ENCODE assay signal across 10 mouse cellular contexts in genomic region chr19:57104171-57104748, GRCm38 (mm10).
A peak's percentile ranks its signal among the peaks of the same experiment; 100 is the strongest.
DNase-seq lines count a peak whose midpoint lies in the region; ATAC-seq lines count a peak whose summit lies in the region.
"Had no signal": no experiment of that assay in that cellular context is flagged by ENCODE, and none has a peak within 500 bp of the region (broad histone marks: within the 10 kb centered on the region; RNA-seq: fewer than 3 reads in every experiment).

No protein-coding gene starts in this region.

- DNase-seq in heart, postnatal 25 days (ENCODE audit: low spot score): no peak
- DNase-seq in midbrain, embryonic 10.5 days (ENCODE audit: low spot score): no peak
- DNase-seq in intestine, embryonic 14.5 days (ENCODE audit: low spot score): no peak
- DNase-seq in urinary bladder, postnatal 14 days (ENCODE audit: low spot score): no peak
- DNase-seq in left cerebral cortex, adult 8-10 months (ENCODE audit: low spot score in 2 of 2): no peak
- DNase-seq in adrenal gland, postnatal 14 days: no peak
- DNase-seq: layer of hippocampus, adult 9-11 months; right cerebral cortex, postnatal 25 days had no signal

- peak overlapping the region; percentile 80 for H3K27ac ChIP-seq in heart, embryonic 15.5 days
- H3K27ac ChIP-seq in midbrain, embryonic 16.5 days (ENCODE audit: low read length): peak overlapping the region; percentile 51; the same call in 1 of the 2 replicates
- H3K27ac ChIP-seq in midbrain, embryonic 10.5 days (replicated peaks): no peak overlapping the region
- peak overlapping the region; percentile 75; the same call in 1 of the 2 replicates for H3K27ac ChIP-seq in intestine, embryonic 14.5 days (ENCODE audit: low read depth)

- no peaks in the 10 kb centered on the region for H3K9me3 ChIP-seq in heart, embryonic 15.5 days (replicated peaks)
- no peaks in the 10 kb centered on the region for H3K9me3 ChIP-seq in midbrain, embryonic 16.5 days (replicated peaks; ENCODE audit: control insufficient read depth, low read length, poor library complexity, severe bottlenecking)
- H3K9me3 ChIP-seq in midbrain, embryonic 10.5 days (replicated peaks): no peaks in the 10 kb centered on the region
- H3K9me3 ChIP-seq in intestine, embryonic 14.5 days (ENCODE audit: control insufficient read depth, low read length): no peaks in the 10 kb centered on the region

- intact Hi-C loops in heart, postnatal 25 days (cut with DNase I): no loop called here

- no peak overlapping the region for H3K4me2 ChIP-seq in heart, embryonic 15.5 days
- H3K4me2 ChIP-seq in midbrain, embryonic 16.5 days (ENCODE audit: low read length): no peak overlapping the region
- no peak overlapping the region for H3K4me2 ChIP-seq in intestine, embryonic 14.5 days (ENCODE audit: low read length)

- no peak overlapping the region for H3K9ac ChIP-seq in heart, embryonic 15.5 days
- no peak overlapping the region for H3K9ac ChIP-seq in midbrain, embryonic 16.5 days (ENCODE audit: low read depth, low read length)
- no peak overlapping the region for H3K9ac ChIP-seq in intestine, embryonic 14.5 days (ENCODE audit: low read length)

- H3K27me3 ChIP-seq in heart, embryonic 15.5 days: no peaks in the 10 kb centered on the region
- no peaks in the 10 kb centered on the region for H3K27me3 ChIP-seq in midbrain, embryonic 16.5 days (ENCODE audit: control insufficient read depth, insufficient read depth, low read depth, low read length)
- no peaks in the 10 kb centered on the region for H3K27me3 ChIP-seq in midbrain, embryonic 10.5 days (ENCODE audit: low read depth, poor library complexity, severe bottlenecking)
- H3K27me3 ChIP-seq in intestine, embryonic 14.5 days (replicated peaks; ENCODE audit: control insufficient read depth, insufficient read depth, low read length): no peaks in the 10 kb centered on the region

- WGBS in heart, embryonic 15.5 days: 45% methylated on average over 5 of the region's 5 CpGs
- 58% methylated on average over 5 of the region's 5 CpGs for WGBS in midbrain, embryonic 16.5 days
- 69% methylated on average over 5 of the region's 5 CpGs for WGBS in midbrain, embryonic 10.5 days
- WGBS in intestine, embryonic 14.5 days: 72% methylated on average over 5 of the region's 5 CpGs

- no peak overlapping the region for H3K4me3 ChIP-seq in heart, embryonic 15.5 days
- no peak overlapping the region for H3K4me3 ChIP-seq in midbrain, embryonic 16.5 days (ENCODE audit: low read depth, low read length)
- H3K4me3 ChIP-seq in midbrain, embryonic 10.5 days: no peak overlapping the region
- H3K4me3 ChIP-seq in intestine, embryonic 14.5 days (ENCODE audit: low read depth, low read length): no peak overlapping the region

- H3K4me1 ChIP-seq in heart, embryonic 15.5 days (replicated peaks): peaks cover 33% of the 10 kb centered on the region
- H3K4me1 ChIP-seq in midbrain, embryonic 16.5 days (ENCODE audit: control insufficient read depth, insufficient read depth, low read length): no peaks in the 10 kb centered on the region
- H3K4me1 ChIP-seq in midbrain, embryonic 10.5 days: peaks cover 24% of the 10 kb centered on the region
- peaks cover 27% of the 10 kb centered on the region for H3K4me1 ChIP-seq in intestine, embryonic 14.5 days (replicated peaks; ENCODE audit: control insufficient read depth, insufficient read depth, low read length)

- H3K36me3 ChIP-seq in heart, embryonic 15.5 days: no peaks in the 10 kb centered on the region
- no peaks in the 10 kb centered on the region for H3K36me3 ChIP-seq in midbrain, embryonic 16.5 days (ENCODE audit: control insufficient read depth, insufficient read depth, low read length)
- H3K36me3 ChIP-seq in midbrain, embryonic 10.5 days: no peaks in the 10 kb centered on the region
- no peaks in the 10 kb centered on the region for H3K36me3 ChIP-seq in intestine, embryonic 14.5 days (ENCODE audit: control insufficient read depth, insufficient read depth, low read length)

- ATAC-seq in heart, embryonic 15.5 days (replicated peaks; ENCODE audit: insufficient number of reproducible peaks, insufficient read depth, low FRiP score, low read depth): no peak
- no peak for ATAC-seq in midbrain, embryonic 16.5 days
- ATAC-seq in intestine, embryonic 14.5 days (replicated peaks; ENCODE audit: low FRiP score, low TSS enrichment, low read depth): no peak
